Mouse (Mus musculus) adrenal gland, postnatal 4 days (tissue): Measurements from ENCODE around the gene Tcap. TPM values are rescaled to one million over a fixed set of nuclear protein-coding genes. Genes with fewer than 3 reads are reported as not detected.

ENCODE experiments used
- DNase-seq, 2 experiments: peaks; one replicate each; pipeline ENCODE4 v3.0.0; 2021 to 2022; ENCODE audit warnings: low spot score in 2 of 2, mixed read lengths in 2 of 2
- total RNA-seq, 2 experiments: library from RNA; stranded (reverse); gene quantifications; 2 replicates each; pipeline ENCODE4 v1.2.3; 2021

The Tcap gene
- total RNA-seq, 2 experiments from 2014 or later: 8.6 to 16.7 TPM

GRCm38 (mm10) chr11:98406621-98407020 is 23.0 kb downstream of the Tcap start:
- no peak for DNase-seq

- DNase-seq: no peak
Measured at GRCm38 (mm10) chr11:98408872-98409271, 25.3 kb downstream of the Tcap start.

GRCm38 (mm10) chr11:98409341-98409822 is 25.8 kb downstream of the Tcap start:
- DNase-seq: no peak

DNA sequence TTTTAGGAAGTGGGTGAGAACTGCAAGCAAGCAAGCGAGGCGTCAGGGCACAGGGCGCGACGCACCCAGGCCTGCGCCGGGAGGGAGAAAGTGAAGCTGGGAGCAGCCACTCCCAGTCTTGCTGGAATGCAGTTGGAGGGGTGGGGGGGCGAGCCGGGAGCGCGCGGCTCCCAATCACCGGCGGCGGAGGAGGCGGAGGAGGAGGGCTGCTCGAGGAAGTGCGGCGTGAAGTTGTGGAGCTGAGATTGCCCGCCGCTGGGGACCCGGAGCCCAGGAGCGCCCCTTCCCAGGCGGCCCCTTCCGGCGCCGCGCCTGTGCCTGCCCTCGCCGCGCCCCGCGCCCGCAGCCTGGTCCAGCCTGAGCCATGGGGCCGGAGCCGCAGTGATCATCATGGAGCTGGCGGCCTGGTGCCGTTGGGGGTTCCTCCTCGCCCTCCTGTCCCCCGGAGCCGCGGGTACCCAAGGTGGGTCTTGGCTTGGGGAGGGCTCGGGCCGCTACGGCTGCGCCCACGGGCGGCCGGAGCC is 28.7 kb downstream of the Tcap start, which contains the start of gene Erbb2:
Erbb2 (plus strand) TSS at position 198 of the 524 bp plus-strand sequence.
- peak in 1 of 2 experiments; percentile 50 for DNase-seq

DNA sequence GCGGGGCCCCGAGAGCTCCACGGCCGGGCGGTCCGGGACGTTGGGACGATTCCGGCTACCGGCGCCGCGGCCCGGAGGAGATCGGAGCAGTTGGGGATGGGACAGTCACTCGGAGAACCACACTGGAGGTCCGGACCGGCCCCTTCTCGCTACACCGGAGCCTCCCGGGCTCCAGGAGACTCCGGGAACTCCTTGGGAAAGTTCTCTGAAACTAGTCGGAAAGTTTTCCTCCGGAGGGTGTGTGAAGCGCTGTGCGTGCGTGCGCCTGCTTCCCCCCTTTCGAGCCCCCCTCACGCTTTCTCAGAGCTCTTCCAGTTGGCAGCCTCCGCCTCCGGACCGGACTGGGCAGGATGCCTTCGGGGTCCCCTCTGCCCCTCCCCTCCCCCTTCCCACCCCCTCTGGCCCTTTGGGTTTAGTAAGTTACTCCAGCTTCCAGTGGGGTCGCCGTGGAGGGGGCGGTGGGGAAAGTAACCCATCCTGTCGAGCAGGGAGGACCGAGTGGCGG is 29.2 kb downstream of the Tcap start:
- no peak for DNase-seq

DNA sequence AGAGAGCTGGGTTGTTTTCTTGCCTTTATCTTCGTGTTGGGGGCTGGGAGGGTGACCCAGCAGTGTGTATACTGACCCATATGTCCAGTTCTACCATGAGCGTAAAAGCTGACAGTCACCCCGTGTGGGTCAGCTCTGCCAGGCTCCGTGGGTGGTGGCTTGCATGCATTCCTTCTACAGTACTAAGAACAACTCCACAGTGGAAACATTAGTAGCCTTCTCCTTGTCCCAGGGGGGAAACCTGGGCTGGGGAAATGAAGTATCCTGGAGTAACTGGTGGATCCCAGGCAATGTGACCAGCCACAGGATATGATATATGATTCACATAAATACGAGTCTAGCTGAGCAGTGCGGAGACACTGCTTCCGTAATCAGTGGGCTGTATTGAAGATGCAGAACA is 30.1 kb downstream of the Tcap start:
- DNase-seq: no peak

DNA sequence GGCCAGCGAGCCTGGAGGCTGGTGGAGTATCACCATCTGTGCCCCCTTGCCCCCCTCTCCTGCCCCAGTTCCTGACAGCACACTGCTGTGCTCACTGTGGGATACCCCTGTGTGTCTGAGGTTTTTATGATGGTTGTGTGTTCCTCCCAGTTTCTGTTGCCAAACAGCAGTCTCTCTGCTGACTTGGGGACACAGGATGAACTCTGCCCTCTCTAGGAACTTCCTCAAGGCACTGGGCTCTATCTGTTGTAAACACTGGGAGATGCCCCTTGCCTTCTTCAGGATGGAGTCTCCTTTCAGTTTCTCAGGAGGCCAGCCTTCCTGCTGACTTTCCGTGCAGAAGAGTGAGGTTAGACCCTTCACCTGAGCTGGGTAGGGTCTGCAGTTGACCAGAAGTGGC is 30.6 kb downstream of the Tcap start:
- no peak for DNase-seq

DNA sequence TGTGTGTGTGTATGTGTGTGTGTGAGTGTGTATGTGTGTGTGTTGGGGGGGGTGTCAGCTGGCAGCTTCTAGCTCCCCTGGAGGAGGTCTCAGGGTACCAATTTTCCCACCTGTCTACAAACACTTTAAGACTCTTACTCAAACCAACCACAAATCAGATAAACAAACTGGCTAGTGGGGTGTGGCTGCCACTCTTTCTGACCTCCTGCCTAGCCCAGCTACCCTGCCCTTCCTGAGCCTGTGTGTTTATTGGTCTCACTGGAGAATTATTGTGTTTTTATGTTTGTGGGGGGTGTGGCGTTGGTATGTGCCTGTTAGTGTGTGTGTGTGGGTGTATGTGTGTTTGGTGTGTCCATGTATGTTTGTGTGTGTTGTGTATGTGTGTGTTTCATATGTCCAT is 33.5 kb downstream of the Tcap start:
- DNase-seq: no peak

DNA sequence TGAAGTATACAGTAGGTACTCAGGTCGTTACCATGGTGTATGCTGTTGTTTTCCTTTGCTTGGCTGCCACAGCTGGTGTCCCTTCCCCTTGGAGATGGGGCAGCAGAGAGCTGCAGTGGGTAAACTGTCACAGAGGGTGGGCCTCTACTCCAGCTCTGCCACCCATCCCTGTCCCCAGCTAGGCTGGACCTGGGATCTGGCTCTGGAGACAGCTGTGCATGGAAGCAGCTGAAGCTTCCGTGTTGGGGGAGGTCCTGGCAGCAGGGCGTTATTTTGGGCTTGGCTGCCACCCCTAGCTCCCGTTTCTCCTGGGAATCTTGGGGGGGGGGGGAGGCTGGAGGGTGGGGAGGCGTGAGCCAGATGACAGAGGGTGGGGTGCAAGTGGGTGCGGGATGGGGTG is 34.7 kb downstream of the Tcap start:
- DNase-seq: no peak

DNA sequence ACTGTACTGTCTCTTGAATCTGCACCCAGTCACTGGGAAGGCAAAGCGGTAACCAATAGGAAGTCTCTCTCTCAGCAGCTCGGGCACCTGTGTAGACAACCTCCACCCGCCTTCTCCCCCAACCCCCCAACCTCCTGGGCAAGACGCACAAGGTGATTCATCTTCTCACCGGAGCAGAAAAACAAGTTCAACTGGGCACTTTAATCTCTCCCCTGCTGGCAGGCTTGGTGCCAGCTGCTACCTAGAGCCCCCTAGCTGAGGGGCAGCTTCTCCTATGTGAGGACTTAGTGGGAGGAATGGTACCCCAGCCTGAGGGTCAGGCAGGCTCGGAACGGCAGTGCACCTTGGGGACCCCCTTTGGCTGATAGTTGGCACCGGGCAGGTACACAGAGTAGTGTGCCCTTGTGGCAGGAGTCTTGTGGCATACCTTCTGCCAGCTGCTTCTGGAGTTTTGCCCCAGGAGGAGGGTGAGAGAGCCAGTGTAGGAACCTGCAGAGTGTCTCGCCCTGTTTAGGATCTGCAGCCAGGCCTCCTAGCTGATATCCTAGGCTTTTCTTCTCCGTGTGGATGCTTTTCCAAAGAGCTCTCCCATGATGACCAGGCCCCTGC is 35.4 kb downstream of the Tcap start:
- no peak for DNase-seq

DNA sequence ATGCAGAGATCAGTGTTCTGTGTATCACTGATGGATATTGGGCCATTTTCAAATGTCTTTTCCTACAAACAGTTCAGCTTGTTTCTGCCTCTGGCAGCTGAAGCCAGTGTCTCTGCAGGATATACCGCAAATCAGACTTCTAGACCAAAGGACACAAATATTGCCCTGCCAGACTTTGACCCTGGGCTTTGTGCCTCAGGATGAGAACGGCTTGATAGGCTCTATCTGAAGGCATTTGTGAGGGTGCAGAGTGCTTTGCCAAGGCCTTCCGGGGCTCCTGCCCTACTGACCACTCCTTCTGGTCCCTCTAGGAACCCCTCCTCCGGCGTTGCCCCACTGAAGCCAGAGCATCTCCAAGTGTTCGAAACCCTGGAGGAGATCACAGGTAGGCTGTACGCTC is 43.0 kb downstream of the Tcap start:
- DNase-seq: no peak

- DNase-seq: no peak
Measured at GRCm38 (mm10) chr11:98428436-98428835, 44.8 kb downstream of the Tcap start.

DNA sequence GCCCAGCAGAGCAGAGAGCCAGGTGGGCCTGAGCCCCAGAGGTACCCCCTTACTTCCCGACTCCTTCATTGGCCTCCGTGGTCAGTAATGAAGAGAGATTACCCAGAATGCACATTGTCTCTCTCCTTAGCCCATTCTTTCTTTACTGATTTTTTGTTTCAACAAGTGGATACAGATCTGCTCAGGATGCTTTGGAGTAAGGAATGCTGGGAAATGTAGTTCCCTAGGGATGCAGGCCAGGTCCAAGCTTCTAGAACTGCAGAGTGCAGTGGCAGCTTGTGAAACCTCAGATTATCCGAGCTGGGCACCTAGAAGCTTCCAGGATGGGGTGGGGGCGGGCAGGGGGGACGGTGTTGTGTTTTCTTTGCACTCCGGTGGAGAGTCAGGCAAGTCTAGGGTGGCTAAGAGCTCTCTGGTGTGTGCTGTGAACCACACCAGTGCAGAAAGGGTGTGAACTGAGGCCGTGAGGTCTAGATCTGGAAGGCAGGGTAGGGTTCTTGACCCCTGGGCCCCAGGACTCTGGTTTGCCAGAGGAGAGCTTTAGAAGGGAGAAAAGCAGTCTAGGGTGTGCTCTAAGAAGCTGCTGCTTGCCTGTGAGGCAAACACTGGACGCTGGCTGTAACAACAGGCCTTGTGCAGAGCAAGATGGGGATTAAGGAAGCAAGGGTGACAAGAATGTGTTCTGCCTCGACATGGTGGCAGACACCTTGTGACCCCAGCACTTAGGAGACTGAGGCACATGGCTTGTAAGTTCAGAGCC is 48.3 kb downstream of the Tcap start:
- no peak for DNase-seq

Other genes starting within 250 kb of the Tcap start
- gene Fbxl20, start 233.4 kb upstream of the Tcap start, total RNA-seq: 10 to 100 TPM; 45.0 to 45.6 TPM
- 10 to 100 TPM; 60.9 to 62.4 TPM for gene Med1, start 190.5 kb upstream of the Tcap start, total RNA-seq
- gene Cdk12, start 180.8 kb upstream of the Tcap start, total RNA-seq: 10 to 100 TPM; 50.8 to 53.8 TPM
- gene Neurod2, start 54.2 kb upstream of the Tcap start, total RNA-seq: under 1 TPM in 1 of 2 experiments, not detected in 1; 0.34 TPM
- gene Ppp1r1b, start 35.4 kb upstream of the Tcap start, total RNA-seq: 1 to 10 TPM; 1.3 to 1.9 TPM
- 10 to 100 TPM; 30.3 to 30.9 TPM for gene Stard3, start 25.4 kb upstream of the Tcap start, total RNA-seq
- gene Pnmt, start 2.6 kb downstream of the Tcap start, total RNA-seq: 100 to 1,000 TPM; 686 to 903 TPM
- gene Pgap3, start 16.7 kb downstream of the Tcap start, total RNA-seq: 10 to 100 TPM in 1 of 2 experiments, 1 to 10 TPM in 1; 9.7 to 11.0 TPM
- gene Erbb2, start 28.7 kb downstream of the Tcap start, total RNA-seq: 10 to 100 TPM; 10.8 to 19.4 TPM
- gene Mien1, start 55.2 kb downstream of the Tcap start, total RNA-seq: 10 to 100 TPM; 53.5 to 55.3 TPM
- gene Grb7, start 62.6 kb downstream of the Tcap start, total RNA-seq: 10 to 100 TPM in 1 of 2 experiments, 1 to 10 TPM in 1; 5.9 to 10.3 TPM
- gene Ikzf3, start 162.2 kb downstream of the Tcap start, total RNA-seq: 1 to 10 TPM in 1 of 2 experiments, under 1 TPM in 1; 0.36 to 1.4 TPM
- under 1 TPM in 1 of 2 experiments, not detected in 1; 0.45 TPM for gene Zpbp2, start 167.3 kb downstream of the Tcap start, total RNA-seq
- 10 to 100 TPM; 74.7 to 84.1 TPM for gene Ormdl3, start 203.6 kb downstream of the Tcap start, total RNA-seq
- not detected for gene Lrrc3c, start 214.5 kb downstream of the Tcap start, total RNA-seq
- gene Gm12355, start 241.8 kb downstream of the Tcap start, total RNA-seq: 10 to 100 TPM; 23.3 to 26.6 TPM
- gene Gsdma3, start 242.5 kb downstream of the Tcap start, total RNA-seq: 10 to 100 TPM; 12.0 to 14.5 TPM